Mouse (Mus musculus) kidney, postnatal 10 days (tissue): ENCODE data around the gene Gm11992.

Source experiments
- DNase-seq: peaks from one replicate; pipeline ENCODE4 v3.0.0; 2021; ENCODE audit warnings: mixed read lengths

The Gm11992 gene

GRCm38 (mm10) chr11:9116121-9116520, 67.7 kb downstream of the Gm11992 start:
- peak; percentile 18 for DNase-seq

- no peak for DNase-seq
These were observed 68.5 kb downstream of the Gm11992 start for GRCm38 (mm10) chr11:9116916-9117315.

- peak; percentile 77 for DNase-seq
These were observed 69.1 kb downstream of the Gm11992 start for GRCm38 (mm10) chr11:9117358-9118049.

- DNase-seq = no peak
These were observed 69.6 kb downstream of the Gm11992 start, which contains the start of gene Upp1 for GRCm38 (mm10) chr11:9118050-9118420. TSS of gene Upp1 (plus strand) at chr11:9118103.

GRCm38 (mm10) chr11:9118421-9119121, 70.2 kb downstream of the Gm11992 start:
- peak; percentile 68 for DNase-seq
